Mouse (Mus musculus): ENCODE measurements at regions not wholly inside any gene's neighbourhood (a gene's known extent, or its start where the extent isn't known, plus 50 kb on each side); places are given as distances from the start of the nearest gene placed in this dataset.

GRCm38 (mm10) chr1:90457396-90457795 is 145.4 kb upstream of the Cops8 start:
- Histone ChIP-seq H3K36me3 (ENCODE audit: control insufficient read depth, insufficient read depth, low read length, poor library complexity, severe bottlenecking) (no peaks in the 10 kb centered on the region), H3K9me3 (ENCODE audit: control insufficient read depth, insufficient read depth, low read depth, low read length) (no peaks in the 10 kb centered on the region), H3K9ac (ENCODE audit: insufficient read depth, low read depth, low read length, poor library complexity, severe bottlenecking) (no peak overlapping the region), H3K27ac (ENCODE audit: insufficient read depth, low read depth, low read length, poor library complexity, severe bottlenecking) (no peak overlapping the region), H3K4me1 (ENCODE audit: control insufficient read depth in 2 of 2, insufficient read depth in 2 of 2, low read length in 2 of 2, poor library complexity in 1 of 2) (no peaks in the 10 kb centered on the region), H3K4me3 (ENCODE audit: insufficient read depth in 1 of 2, low read depth in 1 of 2, low read length in 2 of 2, poor library complexity in 1 of 2, severe bottlenecking in 1 of 2) (no peak overlapping the region)
- in situ Hi-C loops (cut with MboI; ENCODE audit: low sequenced_read_pairs in 2 of 2, unreplicated experiment in 2 of 2) = no loop called here
- TF ChIP-seq ZC3H11A (IDR thresholded peaks at IDR 0.05; ENCODE audit: borderline replicate concordance, low read depth, low read length) (no peak), MAFK (IDR thresholded peaks at IDR 0.05; ENCODE audit: insufficient read depth, low read depth, low read length) (no peak), HCFC1 (IDR thresholded peaks at IDR 0.05; ENCODE audit: borderline replicate concordance, insufficient read depth, low read length) (no peak), ZNF384 (IDR thresholded peaks at IDR 0.05; ENCODE audit: low read depth, low read length) (no peak), CHD2 (IDR thresholded peaks at IDR 0.05; ENCODE audit: low read depth, low read length) (no peak)
- no peak for DNase-seq (ENCODE audit: low read depth, low spot score)

GRCm38 (mm10) chr1:90458176-90458575 is 144.6 kb upstream of the Cops8 start:
- H3K36me3 ChIP-seq (ENCODE audit: control insufficient read depth, insufficient read depth, low read length, poor library complexity, severe bottlenecking) = no peaks in the 10 kb centered on the region
- no peak overlapping the region for H3K4me3 ChIP-seq (ENCODE audit: insufficient read depth in 1 of 2, low read depth in 1 of 2, low read length in 2 of 2, poor library complexity in 1 of 2, severe bottlenecking in 1 of 2)
- no peak for TF ChIP-seq ZC3H11A (IDR thresholded peaks at IDR 0.05; ENCODE audit: borderline replicate concordance, low read depth, low read length)
- TF ChIP-seq CHD2 (IDR thresholded peaks at IDR 0.05; ENCODE audit: low read depth, low read length) = no peak
- no peak for TF ChIP-seq ZNF384 (IDR thresholded peaks at IDR 0.05; ENCODE audit: low read depth, low read length)
- no peak for TF ChIP-seq HCFC1 (IDR thresholded peaks at IDR 0.05; ENCODE audit: borderline replicate concordance, insufficient read depth, low read length)
- no peak for TF ChIP-seq MAFK (IDR thresholded peaks at IDR 0.05; ENCODE audit: insufficient read depth, low read depth, low read length)
- no peak overlapping the region for H3K27ac ChIP-seq (ENCODE audit: insufficient read depth, low read depth, low read length, poor library complexity, severe bottlenecking)
- in situ Hi-C loops (cut with MboI; ENCODE audit: low sequenced_read_pairs in 2 of 2, unreplicated experiment in 2 of 2) = no loop called here
- no peaks in the 10 kb centered on the region for H3K4me1 ChIP-seq (ENCODE audit: control insufficient read depth in 2 of 2, insufficient read depth in 2 of 2, low read length in 2 of 2, poor library complexity in 1 of 2)
- no peaks in the 10 kb centered on the region for H3K9me3 ChIP-seq (ENCODE audit: control insufficient read depth, insufficient read depth, low read depth, low read length)
- no peak for DNase-seq (ENCODE audit: low read depth, low spot score)
- no peak overlapping the region for H3K9ac ChIP-seq (ENCODE audit: insufficient read depth, low read depth, low read length, poor library complexity, severe bottlenecking)

GRCm38 (mm10) chr1:90461699-90462098 is 141.1 kb upstream of the Cops8 start:
- in situ Hi-C loops (cut with MboI; ENCODE audit: low sequenced_read_pairs in 2 of 2, unreplicated experiment in 2 of 2) = no loop called here
- Histone ChIP-seq H3K4me3 (ENCODE audit: insufficient read depth in 1 of 2, low read depth in 1 of 2, low read length in 2 of 2, poor library complexity in 1 of 2, severe bottlenecking in 1 of 2) (no peak overlapping the region), H3K9ac (ENCODE audit: insufficient read depth, low read depth, low read length, poor library complexity, severe bottlenecking) (no peak overlapping the region)

GRCm38 (mm10) chr1:90463302-90463701 is 139.5 kb upstream of the Cops8 start:
- Histone ChIP-seq H3K9me3 (ENCODE audit: control insufficient read depth, insufficient read depth, low read depth, low read length) (no peaks in the 10 kb centered on the region), H3K4me3 (ENCODE audit: insufficient read depth in 1 of 2, low read depth in 1 of 2, low read length in 2 of 2, poor library complexity in 1 of 2, severe bottlenecking in 1 of 2) (no peak overlapping the region), H3K9ac (ENCODE audit: insufficient read depth, low read depth, low read length, poor library complexity, severe bottlenecking) (no peak overlapping the region), H3K27ac (ENCODE audit: insufficient read depth, low read depth, low read length, poor library complexity, severe bottlenecking) (no peak overlapping the region), H3K4me1 (ENCODE audit: control insufficient read depth in 2 of 2, insufficient read depth in 2 of 2, low read length in 2 of 2, poor library complexity in 1 of 2) (no peaks in the 10 kb centered on the region), H3K36me3 (ENCODE audit: control insufficient read depth, insufficient read depth, low read length, poor library complexity, severe bottlenecking) (no peaks in the 10 kb centered on the region)
- TF ChIP-seq MAFK (IDR thresholded peaks at IDR 0.05; ENCODE audit: insufficient read depth, low read depth, low read length) (no peak), ZNF384 (IDR thresholded peaks at IDR 0.05; ENCODE audit: low read depth, low read length) (no peak), HCFC1 (IDR thresholded peaks at IDR 0.05; ENCODE audit: borderline replicate concordance, insufficient read depth, low read length) (no peak), ZC3H11A (IDR thresholded peaks at IDR 0.05; ENCODE audit: borderline replicate concordance, low read depth, low read length) (no peak), CHD2 (IDR thresholded peaks at IDR 0.05; ENCODE audit: low read depth, low read length) (no peak)
- in situ Hi-C loops (cut with MboI; ENCODE audit: low sequenced_read_pairs in 2 of 2, unreplicated experiment in 2 of 2) = no loop called here
- DNase-seq (ENCODE audit: low read depth, low spot score) = no peak

More at GRCm38 (mm10) chr1:90461699-90462098, 141.1 kb upstream of the Cops8 start:
- Histone ChIP-seq H3K9me3 (ENCODE audit: control insufficient read depth, insufficient read depth, low read depth, low read length) (no peaks in the 10 kb centered on the region), H3K27ac (ENCODE audit: insufficient read depth, low read depth, low read length, poor library complexity, severe bottlenecking) (no peak overlapping the region), H3K4me1 (ENCODE audit: control insufficient read depth in 2 of 2, insufficient read depth in 2 of 2, low read length in 2 of 2, poor library complexity in 1 of 2) (no peaks in the 10 kb centered on the region), H3K36me3 (ENCODE audit: control insufficient read depth, insufficient read depth, low read length, poor library complexity, severe bottlenecking) (no peaks in the 10 kb centered on the region)
- TF ChIP-seq CHD2 (IDR thresholded peaks at IDR 0.05; ENCODE audit: low read depth, low read length) (no peak), ZNF384 (IDR thresholded peaks at IDR 0.05; ENCODE audit: low read depth, low read length) (no peak), HCFC1 (IDR thresholded peaks at IDR 0.05; ENCODE audit: borderline replicate concordance, insufficient read depth, low read length) (no peak), ZC3H11A (IDR thresholded peaks at IDR 0.05; ENCODE audit: borderline replicate concordance, low read depth, low read length) (no peak), MAFK (IDR thresholded peaks at IDR 0.05; ENCODE audit: insufficient read depth, low read depth, low read length) (no peak)
- DNase-seq (ENCODE audit: low read depth, low spot score) = no peak

- no peak for TF ChIP-seq MAFK (IDR thresholded peaks at IDR 0.05; ENCODE audit: insufficient read depth, low read depth, low read length)
- TF ChIP-seq ZC3H11A (IDR thresholded peaks at IDR 0.05; ENCODE audit: borderline replicate concordance, low read depth, low read length) = no peak
- TF ChIP-seq ZNF384 (IDR thresholded peaks at IDR 0.05; ENCODE audit: low read depth, low read length) = no peak
- TF ChIP-seq HCFC1 (IDR thresholded peaks at IDR 0.05; ENCODE audit: borderline replicate concordance, insufficient read depth, low read length) = no peak
- no peak for TF ChIP-seq CHD2 (IDR thresholded peaks at IDR 0.05; ENCODE audit: low read depth, low read length)
- Histone ChIP-seq H3K4me3 (ENCODE audit: insufficient read depth in 1 of 2, low read depth in 1 of 2, low read length in 2 of 2, poor library complexity in 1 of 2, severe bottlenecking in 1 of 2) (no peak overlapping the region), H3K9me3 (ENCODE audit: control insufficient read depth, insufficient read depth, low read depth, low read length) (no peaks in the 10 kb centered on the region), H3K9ac (ENCODE audit: insufficient read depth, low read depth, low read length, poor library complexity, severe bottlenecking) (no peak overlapping the region), H3K36me3 (ENCODE audit: control insufficient read depth, insufficient read depth, low read length, poor library complexity, severe bottlenecking) (no peaks in the 10 kb centered on the region), H3K27ac (ENCODE audit: insufficient read depth, low read depth, low read length, poor library complexity, severe bottlenecking) (no peak overlapping the region), H3K4me1 (ENCODE audit: control insufficient read depth in 2 of 2, insufficient read depth in 2 of 2, low read length in 2 of 2, poor library complexity in 1 of 2) (no peaks in the 10 kb centered on the region)
- DNase-seq (ENCODE audit: low read depth, low spot score) = no peak
- in situ Hi-C loops (cut with MboI; ENCODE audit: low sequenced_read_pairs in 2 of 2, unreplicated experiment in 2 of 2) = no loop called here
Observed at GRCm38 (mm10) chr1:90467646-90468045, 135.1 kb upstream of the Cops8 start.
